Mouse (Mus musculus) olfactory bulb, adult 2 months (tissue): ENCODE data around the gene Eln. TPM values are rescaled to one million over a fixed set of nuclear protein-coding genes. Genes with fewer than 3 reads are reported as not detected.
A peak's percentile ranks its signal among the peaks of the same experiment; 100 is the strongest.

ENCODE experiments used
- H3K27ac ChIP-seq: fragments of 200-500 bp; 2 replicates; pipeline ENCODE4 v1.5.1; 2012; ENCODE audit warnings: low read depth, low read length; ENCODE audit not compliant: insufficient read depth
- H3K4me1 ChIP-seq: fragments of 200-500 bp; 2 replicates; pipeline ENCODE4 v1.6.1; 2012; ENCODE audit warnings: low read length; ENCODE audit not compliant: control insufficient read depth, insufficient read depth
- H3K4me3 ChIP-seq: fragments of 200-500 bp; 2 replicates; pipeline ENCODE4 v1.5.1; 2012; ENCODE audit warnings: mild to moderate bottlenecking, low read depth, low read length, moderate library complexity; ENCODE audit not compliant: insufficient read depth
- CTCF ChIP-seq: fragments of 200-500 bp; IDR thresholded peaks from 2 replicates; pipeline ENCODE4 v1.5.1; 2012; ENCODE audit warnings: low read depth, mild to moderate bottlenecking, low read length, moderate library complexity; ENCODE audit not compliant: insufficient read depth
- POLR2A ChIP-seq: fragments of 200-500 bp; IDR thresholded peaks from 2 replicates; pipeline ENCODE4 v1.6.1; 2012; ENCODE audit warnings: mild to moderate bottlenecking, low read depth, low read length, moderate library complexity; ENCODE audit not compliant: insufficient read depth
- WGBS: fragments of 180-500 bp; shearing (Covaris S2); methylation state at CpG from one replicate; pipeline ENCODE4 v1.1.7; 2018; 5-methylcytosine and 5-hydroxymethylcytosine counted together
- polyA plus RNA-seq: library from polyadenylated mRNA; stranded (reverse); fragments of >200 nt; gene quantifications from 2 replicates; pipeline ENCODE4 v1.2.4, GENCODE M21; 2012; ENCODE audit warnings: low replicate concordance; ENCODE audit not compliant: missing spikeins, insufficient read depth, insufficient read length

Eln gene
- polyA plus RNA-seq, 1 experiment, result not detected

GRCm38 (mm10) chr5:134771750-134772149 lies 24.6 kb upstream of the Eln start:
- no peak overlapping the region for H3K4me3 ChIP-seq
- 91% methylated on average over 3 of the region's 3 CpGs for WGBS
- no peak overlapping the region for H3K27ac ChIP-seq
- H3K4me1 ChIP-seq, result no peaks in the 10 kb centered on the region
- TF ChIP-seq POLR2A, result no peak
- no peak for TF ChIP-seq CTCF

GRCm38 (mm10) chr5:134769181-134769580 lies 22.1 kb upstream of the Eln start:
- H3K4me1 ChIP-seq, result no peaks in the 10 kb centered on the region
- no peak overlapping the region for H3K4me3 ChIP-seq
- no peak overlapping the region for H3K27ac ChIP-seq
- TF ChIP-seq POLR2A (no peak), CTCF (no peak)
- 84% methylated on average over 7 of the region's 7 CpGs for WGBS

- Histone ChIP-seq H3K27ac (no peak overlapping the region), H3K4me1 (peaks cover 8% of the 10 kb centered on the region; the same call in 1 of the 2 replicates), H3K4me3 (no peak overlapping the region)
- WGBS, result 88% methylated on average over 16 of the region's 16 CpGs
- TF ChIP-seq CTCF (no peak), POLR2A (no peak)
These were observed 18.3 kb upstream of the Eln start for GRCm38 (mm10) chr5:134765441-134765840.

DNA sequence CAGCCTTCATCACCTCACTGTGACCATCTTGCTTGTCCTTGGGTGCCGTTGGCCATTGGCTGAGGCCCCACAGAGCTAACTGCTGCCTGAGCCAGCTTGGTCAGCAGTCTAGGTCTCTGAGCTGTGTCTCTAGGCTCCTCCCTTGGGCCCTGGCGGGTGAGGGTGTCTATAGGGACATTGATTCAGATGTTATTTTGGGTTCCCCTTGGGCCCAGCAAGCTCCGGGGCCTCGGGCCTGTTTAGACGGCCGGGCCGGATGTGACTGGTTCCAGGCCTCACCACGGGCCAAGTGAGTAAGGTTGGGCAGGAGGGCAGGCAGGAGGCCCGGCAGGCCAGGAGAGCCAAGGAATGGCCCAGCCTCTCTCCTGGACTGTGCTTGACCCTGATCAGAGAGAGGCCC lies 16.2 kb upstream of the Eln start:
- Histone ChIP-seq H3K4me1 (peaks cover 8% of the 10 kb centered on the region; the same call in 1 of the 2 replicates), H3K27ac (no peak overlapping the region), H3K4me3 (no peak overlapping the region)
- TF ChIP-seq CTCF (no peak), POLR2A (no peak)
- WGBS, result 68% methylated on average over 9 of the region's 9 CpGs

GRCm38 (mm10) chr5:134761409-134762124 lies 14.4 kb upstream of the Eln start:
- Histone ChIP-seq H3K27ac (no peak overlapping the region), H3K4me1 (peaks cover 8% of the 10 kb centered on the region; the same call in 1 of the 2 replicates), H3K4me3 (no peak overlapping the region)
- TF ChIP-seq CTCF (no peak), POLR2A (no peak)
- WGBS, result 53% methylated on average over 18 of the region's 18 CpGs

DNA sequence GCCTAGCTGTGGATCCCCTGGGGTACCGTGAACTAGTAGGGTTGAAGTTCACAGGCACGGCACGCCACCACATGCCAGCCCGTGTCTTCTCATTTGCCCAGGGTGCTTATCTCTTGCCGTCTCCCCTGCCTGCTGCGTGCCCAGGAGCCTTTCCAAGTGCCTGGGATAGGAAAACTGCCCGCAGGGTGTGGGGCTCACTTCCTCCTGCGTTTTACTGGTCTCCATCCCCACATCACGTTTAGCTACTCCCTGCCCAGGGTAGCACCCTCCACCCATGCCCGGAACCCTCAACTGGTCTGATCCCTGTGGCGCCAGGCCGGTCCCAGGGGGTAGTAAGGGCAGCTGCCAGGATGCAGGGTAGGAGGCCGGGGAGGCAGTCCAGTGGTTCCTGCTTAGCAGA lies 8.9 kb upstream of the Eln start:
- Histone ChIP-seq H3K27ac (no peak overlapping the region), H3K4me1 (no peaks in the 10 kb centered on the region), H3K4me3 (no peak overlapping the region)
- TF ChIP-seq CTCF (no peak), POLR2A (no peak)
- WGBS, result 68% methylated on average over 13 of the region's 13 CpGs

- 81% methylated on average over 10 of the region's 10 CpGs for WGBS
- no peaks in the 10 kb centered on the region for H3K4me1 ChIP-seq
- no peak overlapping the region for H3K4me3 ChIP-seq
- TF ChIP-seq CTCF (no peak), POLR2A (no peak)
- H3K27ac ChIP-seq, result no peak overlapping the region
These were observed 7.0 kb upstream of the Eln start for GRCm38 (mm10) chr5:134754096-134754495.

DNA sequence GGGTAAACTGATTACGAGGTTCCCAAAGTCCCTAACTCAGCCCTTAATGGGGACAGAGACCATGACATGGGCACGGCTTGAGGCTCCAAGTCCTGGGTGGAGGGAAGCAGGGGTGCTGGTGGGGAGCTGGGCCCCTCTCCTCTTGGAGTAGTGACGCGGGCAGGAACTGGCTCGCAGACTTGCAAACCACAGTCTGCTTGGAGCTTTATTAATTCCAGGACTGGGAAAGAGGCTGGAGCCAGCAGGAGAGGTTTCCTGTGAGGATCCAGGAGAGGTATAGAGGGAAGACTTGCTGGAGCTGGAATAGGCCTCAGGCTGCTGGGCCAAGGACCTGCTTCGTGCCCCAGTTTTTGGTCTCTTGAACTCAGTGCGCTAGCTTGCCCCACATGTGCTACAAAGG lies 3.3 kb upstream of the Eln start:
- TF ChIP-seq CTCF (no peak), POLR2A (no peak)
- Histone ChIP-seq H3K4me3 (no peak overlapping the region), H3K27ac (no peak overlapping the region), H3K4me1 (peaks cover 11% of the 10 kb centered on the region)
- WGBS, result 93% methylated on average over 7 of the region's 7 CpGs

- TF ChIP-seq POLR2A (no peak), CTCF (peak; percentile 62; the same call in 1 of the 2 replicates)
- Histone ChIP-seq H3K4me1 (peaks cover 15% of the 10 kb centered on the region), H3K27ac (no peak overlapping the region), H3K4me3 (no peak overlapping the region)
- WGBS, result 51% methylated on average over 6 of the region's 6 CpGs
These were observed 960 bp upstream of the Eln start for GRCm38 (mm10) chr5:134747947-134748618.

- WGBS, result 5% methylated on average over 5 of the region's 11 CpGs
- Histone ChIP-seq H3K4me1 (peaks cover 15% of the 10 kb centered on the region), H3K4me3 (peak overlapping the region; percentile 47), H3K27ac (no peak overlapping the region)
- no peak for TF ChIP-seq CTCF
- TF ChIP-seq POLR2A, result no peak
These were observed 380 bp upstream of the Eln start for GRCm38 (mm10) chr5:134747512-134747893.
